Mouse (Mus musculus) E14TG2a.4 (cell line): ENCODE results near the gene Tpi1.

Experiments used
- CTCF ChIP-seq: conservative IDR thresholded peaks from 2 replicates; pipeline ENCODE4 v1.5.1; 2014; ENCODE audit warnings: low read length
- NANOG ChIP-seq: IDR thresholded peaks from 2 replicates; pipeline ENCODE4 v1.6.1; 2014; ENCODE audit warnings: borderline replicate concordance, low read length, mixed read lengths
- POU5F1 ChIP-seq: IDR thresholded peaks from 2 replicates; pipeline ENCODE4 v1.6.1; 2014; ENCODE audit warnings: low read length, borderline replicate concordance

DNA sequence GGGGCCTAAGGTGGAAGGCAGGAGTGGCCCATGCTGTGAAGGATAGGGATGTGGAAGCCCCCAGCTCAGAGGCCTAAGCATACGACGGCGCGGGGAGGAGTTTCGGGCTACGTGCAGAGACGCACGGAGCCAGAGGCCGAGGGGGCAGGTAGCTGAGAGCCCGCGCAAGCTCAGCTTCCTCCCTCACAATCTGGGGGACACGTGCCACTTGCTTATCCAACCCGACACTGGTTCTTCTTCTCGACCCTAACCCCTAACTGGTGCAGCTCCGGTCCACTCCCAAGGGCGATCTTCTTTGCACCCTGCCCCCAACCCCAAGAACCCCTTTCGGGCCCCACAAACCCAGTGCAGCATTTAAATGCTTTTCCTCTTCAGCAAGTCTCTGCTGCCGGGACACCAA lies 600 bp downstream of the Tpi1 start:
- TF ChIP-seq CTCF (no peak), POU5F1 (no peak), NANOG (no peak)
